Mouse (Mus musculus) stomach, postnatal 0 days (tissue): ENCODE results near the gene Cox4i2. TPM values are rescaled to one million over a fixed set of nuclear protein-coding genes. Genes with fewer than 3 reads are reported as not detected.

Experiments
- ATAC-seq: fragments of 200-750 bp; cut with Nextera tagmentation; 2 replicates; pipeline ENCODE4 v1.8.0; 2017; ENCODE audit not compliant: low FRiP score, low TSS enrichment
- DNase-seq: peaks from one replicate; pipeline ENCODE4 v3.0.0-alpha.2; 2016; ENCODE audit warnings: low spot score
- H3K27ac ChIP-seq: fragments of 300-500 bp; sonication (generic); replicated peaks from 2 replicates; pipeline ENCODE4 v1.5.1; 2014; ENCODE audit warnings: mild to moderate bottlenecking, control low read depth
- H3K27me3 ChIP-seq: fragments of 300-500 bp; sonication (generic); 2 replicates; pipeline ENCODE4 v1.6.1; 2014; ENCODE audit warnings: low read length; ENCODE audit not compliant: control insufficient read depth, insufficient read depth
- H3K36me3 ChIP-seq: fragments of 300-500 bp; sonication (generic); 2 replicates; pipeline ENCODE4 v1.6.1; 2014; ENCODE audit warnings: low read length, mixed read lengths; ENCODE audit not compliant: control insufficient read depth, insufficient read depth
- H3K4me1 ChIP-seq: fragments of 300-500 bp; sonication (generic); replicated peaks from 2 replicates; pipeline ENCODE4 v1.6.1; 2014; ENCODE audit warnings: antibody characterized with exemption; ENCODE audit not compliant: control insufficient read depth, insufficient read depth
- H3K4me2 ChIP-seq: fragments of 300-500 bp; sonication (generic); replicated peaks from 2 replicates; pipeline ENCODE4 v1.6.1; 2014; ENCODE audit warnings: low read depth, mild to moderate bottlenecking, control low read depth, moderate library complexity
- H3K4me3 ChIP-seq: fragments of 300-500 bp; sonication (generic); 2 replicates; pipeline ENCODE4 v1.5.1; 2014; ENCODE audit warnings: low read depth, low read length, control low read depth
- H3K9ac ChIP-seq: fragments of 300-500 bp; sonication (generic); 2 replicates; pipeline ENCODE4 v1.6.1; 2014; ENCODE audit warnings: mild to moderate bottlenecking, low read length, control low read depth, mixed read lengths
- H3K9me3 ChIP-seq: fragments of 300-500 bp; sonication (generic); 2 replicates; pipeline ENCODE4 v1.6.1; 2016; ENCODE audit warnings: low read length; ENCODE audit not compliant: control insufficient read depth
- CTCF ChIP-seq: IDR thresholded peaks from 2 replicates; pipeline ENCODE4 v1.5.1; 2016; ENCODE audit warnings: antibody characterized with exemption, low read depth, mild to moderate bottlenecking, moderate library complexity
- EP300 ChIP-seq: optimal IDR thresholded peaks from 2 replicates; pipeline ENCODE3; 2016; ENCODE audit warnings: antibody characterized with exemption
- whole genome bisulfite sequencing: fragments of 180-500 bp; shearing (Covaris S2); extraction: QIAGEN DNeasy Blood & Tissue Kit; methylation state at CpG from one replicate; pipeline ENCODE4 v1.1.7; 2014; 5-methylcytosine and 5-hydroxymethylcytosine counted together
- polyA plus RNA-seq: library from polyadenylated mRNA; unstranded; fragments of >200 nt; fragmentation: Nextera tagmentation; extraction: Ambion mirVana; gene quantifications from 2 replicates; pipeline ENCODE4 v1.2.1, GENCODE M21; 2015

Cox4i2 gene
- polyA plus RNA-seq, 1 experiment from 2014 or later: 10.6 TPM

GRCm38 (mm10) chr2:152707627-152708026 lies 46.3 kb upstream of the Cox4i2 start:
- no peak for TF ChIP-seq CTCF
- peak; percentile 64 for TF ChIP-seq EP300
- Histone ChIP-seq H3K4me3 (peak overlapping the region; percentile 39), H3K9ac (peak overlapping the region; percentile 71), H3K27me3 (no peaks in the 10 kb centered on the region), H3K4me2 (peak overlapping the region; percentile 63), H3K27ac (peak overlapping the region; percentile 91), H3K9me3 (no peaks in the 10 kb centered on the region), H3K36me3 (peaks cover 21% of the 10 kb centered on the region), H3K4me1 (peaks cover 13% of the 10 kb centered on the region; the same call in 1 of the 2 replicates)
- DNase-seq (peak; percentile 96), ATAC-seq (peak; percentile 96)
- WGBS: 9% methylated on average over 29 of the region's 31 CpGs

GRCm38 (mm10) chr2:152709066-152709465 lies 44.9 kb upstream of the Cox4i2 start:
- H3K27ac ChIP-seq: 0 out of 2 replicates have a peak overlapping the region, but pooled peaks have one; percentile 35
- TF ChIP-seq CTCF (no peak), EP300 (no peak)
- no peaks in the 10 kb centered on the region for H3K9me3 ChIP-seq
- no peak overlapping the region for H3K4me3 ChIP-seq
- no peaks in the 10 kb centered on the region for H3K27me3 ChIP-seq
- WGBS: 88% methylated on average over 5 of the region's 5 CpGs
- H3K9ac ChIP-seq: no peak overlapping the region
- no peak for ATAC-seq
- H3K4me2 ChIP-seq: no peak overlapping the region
- H3K4me1 ChIP-seq: peaks cover 13% of the 10 kb centered on the region; the same call in 1 of the 2 replicates
- no peak for DNase-seq
- H3K36me3 ChIP-seq: peaks cover 11% of the 10 kb centered on the region; the same call in 1 of the 2 replicates

GRCm38 (mm10) chr2:152716241-152716772 lies 37.7 kb upstream of the Cox4i2 start:
- DNase-seq (peak; percentile 68), ATAC-seq (peak; percentile 87)
- TF ChIP-seq EP300 (peak; percentile 81), CTCF (no peak)
- H3K9me3 ChIP-seq: no peaks in the 10 kb centered on the region
- no peaks in the 10 kb centered on the region for H3K36me3 ChIP-seq
- 29% methylated on average over 6 of the region's 6 CpGs for WGBS
- no peaks in the 10 kb centered on the region for H3K27me3 ChIP-seq
- H3K9ac ChIP-seq: no peak overlapping the region
- H3K4me1 ChIP-seq: no peaks in the 10 kb centered on the region
- peak overlapping the region; percentile 65 for H3K27ac ChIP-seq
- H3K4me2 ChIP-seq: no peak overlapping the region
- H3K4me3 ChIP-seq: no peak overlapping the region

- no peak for TF ChIP-seq CTCF
- TF ChIP-seq EP300: no peak
- 55% methylated on average over 11 of the region's 11 CpGs for WGBS
- no peak overlapping the region for H3K27ac ChIP-seq
These were observed 36.3 kb upstream of the Cox4i2 start for GRCm38 (mm10) chr2:152717652-152718051.

GRCm38 (mm10) chr2:152718076-152718475 lies 35.9 kb upstream of the Cox4i2 start:
- DNase-seq (no peak), ATAC-seq (no peak)
- Histone ChIP-seq H3K27ac (no peak overlapping the region), H3K4me2 (no peak overlapping the region), H3K27me3 (no peaks in the 10 kb centered on the region), H3K36me3 (no peaks in the 10 kb centered on the region), H3K9me3 (no peaks in the 10 kb centered on the region), H3K9ac (no peak overlapping the region), H3K4me1 (no peaks in the 10 kb centered on the region), H3K4me3 (no peak overlapping the region)
- 46% methylated on average over 6 of the region's 6 CpGs for WGBS
- TF ChIP-seq CTCF (no peak), EP300 (no peak)

More at GRCm38 (mm10) chr2:152717652-152718051, 36.3 kb upstream of the Cox4i2 start:
- Histone ChIP-seq H3K36me3 (no peaks in the 10 kb centered on the region), H3K9ac (no peak overlapping the region), H3K4me2 (no peak overlapping the region), H3K27me3 (no peaks in the 10 kb centered on the region), H3K4me1 (no peaks in the 10 kb centered on the region), H3K4me3 (no peak overlapping the region), H3K9me3 (no peaks in the 10 kb centered on the region)
- no peak for DNase-seq
- no peak for ATAC-seq

- TF ChIP-seq CTCF: no peak
- TF ChIP-seq EP300: no peak
- ATAC-seq (no peak), DNase-seq (peak; percentile 52)
- peak overlapping the region; percentile 61 for H3K9ac ChIP-seq
- no peaks in the 10 kb centered on the region for H3K36me3 ChIP-seq
- peak overlapping the region; percentile 22 for H3K4me3 ChIP-seq
- 8% methylated on average over 37 of the region's 37 CpGs for WGBS
- peak overlapping the region; percentile 50 for H3K4me2 ChIP-seq
- no peaks in the 10 kb centered on the region for H3K27me3 ChIP-seq
- H3K4me1 ChIP-seq: peaks cover 9% of the 10 kb centered on the region
- 0 out of 2 replicates have a peak overlapping the region, but pooled peaks have one; percentile 13 for H3K27ac ChIP-seq
- H3K9me3 ChIP-seq: no peaks in the 10 kb centered on the region
These were observed 30.2 kb upstream of the Cox4i2 start for GRCm38 (mm10) chr2:152723651-152724331.
